Mouse (Mus musculus): Measurements from ENCODE around the gene Gm10570. TPM values are rescaled to one million over a fixed set of nuclear protein-coding genes. Genes with fewer than 3 reads are reported as not detected.

Gene Gm10570
- polyA plus RNA-seq, 1 experiment from 2014 or later: not detected

DNA sequence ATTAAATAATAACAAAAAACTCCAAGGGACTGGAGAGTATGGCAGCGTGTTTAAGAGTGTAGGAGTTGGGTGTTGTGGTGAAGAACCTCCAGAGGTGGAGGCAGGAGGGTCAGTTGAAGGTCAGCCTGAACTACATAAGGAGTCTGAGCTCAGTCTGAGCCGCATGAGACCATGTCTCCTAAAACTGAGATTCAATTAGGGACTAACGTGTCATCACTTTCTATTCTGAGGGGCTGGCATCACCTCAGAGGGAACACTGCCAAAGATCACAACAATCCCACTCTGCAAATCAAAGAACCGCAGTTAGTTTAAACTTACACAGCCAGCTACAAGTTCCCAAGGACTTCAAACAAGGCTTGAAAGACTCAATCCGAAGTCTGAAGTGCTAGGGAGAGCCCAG, 15.1 kb upstream of the Gm10570 start:
- no peaks in the 10 kb centered on the region for H3K9me3 ChIP-seq (ENCODE audit: control insufficient read depth, low read length)
- H3K27ac ChIP-seq: no peak overlapping the region
- no peaks in the 10 kb centered on the region for H3K27me3 ChIP-seq (ENCODE audit: control insufficient read depth, insufficient read depth, low read length)
- no peak overlapping the region for H3K9ac ChIP-seq
- DNase-seq (ENCODE audit: low spot score): no peak
- H3K4me3 ChIP-seq (replicated peaks; ENCODE audit: low read length): no peak overlapping the region
- WGBS: 85% methylated on average over 5 of the region's 5 CpGs
- peaks cover 82% of the 10 kb centered on the region for H3K36me3 ChIP-seq (replicated peaks; ENCODE audit: control insufficient read depth, insufficient read depth)
- ATAC-seq (ENCODE audit: low FRiP score): no peak
- no peaks in the 10 kb centered on the region for H3K4me1 ChIP-seq (replicated peaks; ENCODE audit: control insufficient read depth, insufficient read depth, low read length)
- no peak overlapping the region for H3K4me2 ChIP-seq (replicated peaks)

DNA sequence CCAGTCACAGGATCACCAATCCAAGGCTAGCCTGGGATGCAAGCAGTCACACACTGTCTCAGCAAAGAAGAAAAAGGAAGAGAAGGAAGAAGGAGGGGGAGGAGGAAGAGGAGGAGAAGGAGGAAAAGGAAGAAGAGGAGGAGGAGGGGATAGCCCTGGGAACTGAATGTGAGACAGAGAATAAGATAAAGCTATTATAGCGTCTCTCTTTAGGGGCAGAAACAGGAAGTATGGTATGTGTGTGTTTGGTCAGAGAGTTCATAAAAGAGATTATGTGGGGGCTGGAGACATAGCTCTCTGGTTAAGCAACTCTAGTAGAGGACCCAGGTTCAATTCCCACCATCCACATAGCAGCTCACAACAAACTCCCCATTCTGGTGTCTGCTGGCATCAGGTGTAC, 14.7 kb upstream of the Gm10570 start:
- Histone ChIP-seq H3K4me1 (replicated peaks; ENCODE audit: control insufficient read depth, insufficient read depth, low read length) (no peaks in the 10 kb centered on the region), H3K27me3 (ENCODE audit: control insufficient read depth, insufficient read depth, low read length) (no peaks in the 10 kb centered on the region), H3K36me3 (replicated peaks; ENCODE audit: control insufficient read depth, insufficient read depth) (peaks cover 79% of the 10 kb centered on the region), H3K9me3 (ENCODE audit: control insufficient read depth, low read length) (no peaks in the 10 kb centered on the region), H3K4me2 (replicated peaks) (no peak overlapping the region), H3K27ac (no peak overlapping the region), H3K9ac (no peak overlapping the region), H3K4me3 (replicated peaks; ENCODE audit: low read length) (no peak overlapping the region)
- no peak for DNase-seq (ENCODE audit: low spot score)
- ATAC-seq (ENCODE audit: low FRiP score): no peak
- WGBS: 100% methylated on average over 1 of the region's 1 CpGs

DNA sequence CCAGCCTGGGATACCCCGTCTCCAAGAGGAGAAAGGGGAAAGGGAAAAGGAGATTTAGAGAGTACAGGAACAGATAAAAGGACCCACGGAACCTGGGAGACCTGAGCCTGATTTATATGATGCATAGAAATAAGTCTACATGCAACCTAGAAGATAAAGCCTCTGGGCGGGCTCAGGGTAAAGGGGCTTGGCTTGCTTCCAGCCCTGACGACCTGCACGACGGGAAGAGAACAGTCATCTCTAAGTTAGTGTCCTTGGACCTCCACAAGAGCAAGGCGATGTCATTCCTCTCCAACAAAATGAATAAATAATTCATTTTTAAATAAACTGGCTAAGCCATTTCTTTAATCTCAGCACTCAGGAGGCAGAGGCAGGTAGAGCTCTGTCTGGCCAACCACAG, 14.1 kb upstream of the Gm10570 start:
- WGBS: 86% methylated on average over 7 of the region's 7 CpGs
- H3K4me2 ChIP-seq (replicated peaks): no peak overlapping the region
- H3K9me3 ChIP-seq (ENCODE audit: control insufficient read depth, low read length): no peaks in the 10 kb centered on the region
- H3K36me3 ChIP-seq (replicated peaks; ENCODE audit: control insufficient read depth, insufficient read depth): peaks cover 79% of the 10 kb centered on the region
- DNase-seq (ENCODE audit: low spot score) (no peak), ATAC-seq (ENCODE audit: low FRiP score) (no peak)
- H3K27ac ChIP-seq: no peak overlapping the region
- H3K27me3 ChIP-seq (ENCODE audit: control insufficient read depth, insufficient read depth, low read length): no peaks in the 10 kb centered on the region
- no peak overlapping the region for H3K9ac ChIP-seq
- H3K4me3 ChIP-seq (replicated peaks; ENCODE audit: low read length): no peak overlapping the region
- no peaks in the 10 kb centered on the region for H3K4me1 ChIP-seq (replicated peaks; ENCODE audit: control insufficient read depth, insufficient read depth, low read length)

DNA sequence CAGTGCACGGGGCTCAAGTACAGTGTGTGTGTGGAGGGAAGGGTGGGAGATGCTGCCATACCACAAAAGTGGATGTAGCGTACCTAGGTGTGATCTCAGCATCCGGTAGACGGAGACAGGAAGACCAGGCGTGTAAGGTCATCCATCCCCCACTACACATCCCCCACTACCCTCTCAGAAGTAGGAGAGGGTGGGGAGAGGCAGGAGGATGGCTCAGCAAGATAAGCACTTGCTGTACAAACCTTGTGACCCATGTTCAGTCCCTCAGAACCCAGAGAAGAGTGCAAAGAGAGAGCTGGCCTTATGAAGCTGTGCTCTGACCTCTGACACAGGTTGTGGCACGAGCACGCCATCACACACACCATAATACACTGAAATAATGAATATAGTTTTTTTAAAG, 13.2 kb upstream of the Gm10570 start:
- 93% methylated on average over 7 of the region's 7 CpGs for WGBS
- peaks cover 78% of the 10 kb centered on the region for H3K36me3 ChIP-seq (replicated peaks; ENCODE audit: control insufficient read depth, insufficient read depth)
- no peaks in the 10 kb centered on the region for H3K4me1 ChIP-seq (replicated peaks; ENCODE audit: control insufficient read depth, insufficient read depth, low read length)
- no peak overlapping the region for H3K4me2 ChIP-seq (replicated peaks)
- ATAC-seq (ENCODE audit: low FRiP score) (no peak), DNase-seq (ENCODE audit: low spot score) (no peak)
- no peak overlapping the region for H3K9ac ChIP-seq
- no peak overlapping the region for H3K27ac ChIP-seq
- no peaks in the 10 kb centered on the region for H3K27me3 ChIP-seq (ENCODE audit: control insufficient read depth, insufficient read depth, low read length)
- no peak overlapping the region for H3K4me3 ChIP-seq (replicated peaks; ENCODE audit: low read length)
- no peaks in the 10 kb centered on the region for H3K9me3 ChIP-seq (ENCODE audit: control insufficient read depth, low read length)

DNA sequence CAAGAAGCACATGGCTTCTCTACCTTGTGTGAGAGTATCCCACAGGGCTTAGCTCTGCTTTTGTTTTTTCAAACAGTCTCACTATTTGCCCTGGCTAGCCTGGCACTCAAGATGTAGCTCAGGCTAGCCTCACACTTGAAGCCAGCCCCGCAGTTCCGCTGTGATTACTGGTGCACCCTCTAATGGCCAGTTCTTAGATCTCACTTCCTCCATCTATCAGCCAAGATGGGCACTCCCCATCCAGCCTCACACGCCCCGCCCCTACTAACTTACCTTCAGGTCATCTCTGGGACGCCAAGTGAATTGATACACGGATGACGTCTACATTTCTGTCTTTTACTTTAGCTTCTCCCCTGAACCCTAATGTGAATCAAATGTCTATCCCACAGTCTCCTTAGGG, 11.1 kb upstream of the Gm10570 start:
- peaks cover 76% of the 10 kb centered on the region for H3K36me3 ChIP-seq (replicated peaks; ENCODE audit: control insufficient read depth, insufficient read depth)
- no peak overlapping the region for H3K9ac ChIP-seq
- H3K9me3 ChIP-seq (ENCODE audit: control insufficient read depth, low read length): no peaks in the 10 kb centered on the region
- no peak overlapping the region for H3K4me3 ChIP-seq (replicated peaks; ENCODE audit: low read length)
- no peaks in the 10 kb centered on the region for H3K4me1 ChIP-seq (replicated peaks; ENCODE audit: control insufficient read depth, insufficient read depth, low read length)
- 83% methylated on average over 7 of the region's 7 CpGs for WGBS
- no peak overlapping the region for H3K27ac ChIP-seq
- no peak for ATAC-seq (ENCODE audit: low FRiP score)
- no peak overlapping the region for H3K4me2 ChIP-seq (replicated peaks)
- H3K27me3 ChIP-seq (ENCODE audit: control insufficient read depth, insufficient read depth, low read length): no peaks in the 10 kb centered on the region
- no peak for DNase-seq (ENCODE audit: low spot score)

DNA sequence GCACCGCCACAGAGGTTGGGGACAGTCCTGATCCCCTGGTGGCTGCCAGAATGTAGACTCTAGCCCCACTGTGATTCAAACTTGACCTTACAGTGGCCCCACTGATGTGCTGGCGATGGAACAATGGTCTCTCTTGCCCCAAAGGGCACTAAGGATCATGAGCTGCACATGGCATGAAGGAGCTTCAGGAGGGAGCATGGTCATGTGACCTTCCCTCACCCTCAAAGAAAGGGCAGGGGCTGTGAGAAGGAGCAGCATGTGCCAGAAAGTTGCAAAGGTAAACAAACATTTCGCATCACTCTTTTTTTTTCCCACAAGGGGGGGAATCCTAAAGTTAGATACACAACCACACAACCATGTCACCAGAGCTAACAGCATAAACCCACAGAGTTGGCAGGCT, 9.6 kb upstream of the Gm10570 start:
- Histone ChIP-seq H3K4me1 (replicated peaks; ENCODE audit: control insufficient read depth, insufficient read depth, low read length) (no peaks in the 10 kb centered on the region), H3K27me3 (ENCODE audit: control insufficient read depth, insufficient read depth, low read length) (no peaks in the 10 kb centered on the region), H3K36me3 (replicated peaks; ENCODE audit: control insufficient read depth, insufficient read depth) (peaks cover 78% of the 10 kb centered on the region), H3K4me2 (replicated peaks) (no peak overlapping the region), H3K4me3 (replicated peaks; ENCODE audit: low read length) (no peak overlapping the region), H3K9me3 (ENCODE audit: control insufficient read depth, low read length) (no peaks in the 10 kb centered on the region), H3K9ac (no peak overlapping the region), H3K27ac (no peak overlapping the region)
- ATAC-seq (ENCODE audit: low FRiP score) (no peak), DNase-seq (ENCODE audit: low spot score) (no peak)
- WGBS: 62% methylated on average over 3 of the region's 3 CpGs

DNA sequence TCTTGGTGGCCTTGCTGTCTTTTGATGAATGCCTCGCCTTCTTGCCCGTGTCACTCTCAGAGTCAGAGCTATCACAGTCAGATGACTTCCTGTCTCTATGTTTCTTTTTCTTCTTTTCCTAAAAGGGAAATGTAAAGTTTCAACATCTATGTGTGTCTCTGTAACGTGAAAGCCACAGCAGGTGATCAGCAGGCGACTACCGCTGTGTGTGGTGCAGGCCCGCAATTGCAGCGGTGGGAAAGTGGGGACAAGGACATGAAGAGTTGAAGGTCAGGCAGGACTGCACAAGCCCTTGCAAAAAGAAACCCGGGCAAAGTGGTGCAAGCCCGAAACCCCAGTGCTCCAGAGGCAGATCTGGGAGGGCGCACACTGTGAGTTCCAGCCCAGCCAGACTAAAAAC, 8.2 kb upstream of the Gm10570 start:
- WGBS: 81% methylated on average over 10 of the region's 10 CpGs
- H3K27me3 ChIP-seq (ENCODE audit: control insufficient read depth, insufficient read depth, low read length): no peaks in the 10 kb centered on the region
- DNase-seq (ENCODE audit: low spot score) (no peak), ATAC-seq (ENCODE audit: low FRiP score) (no peak)
- peaks cover 71% of the 10 kb centered on the region for H3K36me3 ChIP-seq (replicated peaks; ENCODE audit: control insufficient read depth, insufficient read depth)
- no peaks in the 10 kb centered on the region for H3K4me1 ChIP-seq (replicated peaks; ENCODE audit: control insufficient read depth, insufficient read depth, low read length)
- H3K4me3 ChIP-seq (replicated peaks; ENCODE audit: low read length): no peak overlapping the region
- H3K9ac ChIP-seq: no peak overlapping the region
- H3K27ac ChIP-seq: no peak overlapping the region
- no peaks in the 10 kb centered on the region for H3K9me3 ChIP-seq (ENCODE audit: control insufficient read depth, low read length)
- no peak overlapping the region for H3K4me2 ChIP-seq (replicated peaks)

DNA sequence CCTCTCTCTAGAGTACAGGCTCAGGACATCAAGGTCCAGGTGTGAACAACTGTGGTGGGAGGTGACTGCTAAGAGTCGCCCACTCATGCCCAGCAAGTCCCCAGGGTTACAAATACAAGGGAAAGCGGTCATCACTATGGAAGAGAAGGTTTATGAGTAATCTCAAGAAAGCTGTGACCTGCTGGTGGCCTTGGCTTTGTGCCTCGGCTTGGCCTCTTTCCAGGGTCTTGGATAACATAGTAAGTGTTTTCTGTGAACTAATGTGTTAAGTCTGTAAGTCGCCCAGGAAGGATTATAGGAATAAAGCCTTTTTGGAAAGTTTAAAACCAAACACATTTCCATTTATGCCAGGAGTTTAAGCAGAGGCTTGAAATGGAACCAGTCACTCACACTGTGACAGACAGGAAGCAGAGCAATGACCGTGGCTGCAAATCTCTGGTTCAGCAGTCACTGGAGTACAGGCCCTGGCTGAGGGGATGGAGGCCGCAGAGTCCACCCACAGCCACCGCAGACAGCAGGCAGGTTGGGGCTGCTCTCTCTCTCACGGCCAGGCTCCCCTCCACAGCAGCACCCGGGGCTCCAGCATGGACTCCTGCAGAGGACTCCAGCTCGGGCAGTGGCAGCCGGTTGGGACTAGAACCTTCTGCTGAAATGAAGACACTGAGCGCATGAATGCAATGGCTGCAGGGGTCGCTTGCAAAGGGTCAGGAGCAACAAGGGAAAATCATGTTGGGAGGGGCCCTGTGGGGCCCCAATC, 7.5 kb upstream of the Gm10570 start:
- H3K4me2 ChIP-seq (replicated peaks): no peak overlapping the region
- H3K27ac ChIP-seq: no peak overlapping the region
- ATAC-seq (ENCODE audit: low FRiP score) (no peak), DNase-seq (ENCODE audit: low spot score) (no peak)
- no peak overlapping the region for H3K4me3 ChIP-seq (replicated peaks; ENCODE audit: low read length)
- no peaks in the 10 kb centered on the region for H3K4me1 ChIP-seq (replicated peaks; ENCODE audit: control insufficient read depth, insufficient read depth, low read length)
- no peaks in the 10 kb centered on the region for H3K27me3 ChIP-seq (ENCODE audit: control insufficient read depth, insufficient read depth, low read length)
- H3K36me3 ChIP-seq (replicated peaks; ENCODE audit: control insufficient read depth, insufficient read depth): peaks cover 67% of the 10 kb centered on the region
- H3K9me3 ChIP-seq (ENCODE audit: control insufficient read depth, low read length): no peaks in the 10 kb centered on the region
- no peak overlapping the region for H3K9ac ChIP-seq
- 77% methylated on average over 13 of the region's 13 CpGs for WGBS

DNA sequence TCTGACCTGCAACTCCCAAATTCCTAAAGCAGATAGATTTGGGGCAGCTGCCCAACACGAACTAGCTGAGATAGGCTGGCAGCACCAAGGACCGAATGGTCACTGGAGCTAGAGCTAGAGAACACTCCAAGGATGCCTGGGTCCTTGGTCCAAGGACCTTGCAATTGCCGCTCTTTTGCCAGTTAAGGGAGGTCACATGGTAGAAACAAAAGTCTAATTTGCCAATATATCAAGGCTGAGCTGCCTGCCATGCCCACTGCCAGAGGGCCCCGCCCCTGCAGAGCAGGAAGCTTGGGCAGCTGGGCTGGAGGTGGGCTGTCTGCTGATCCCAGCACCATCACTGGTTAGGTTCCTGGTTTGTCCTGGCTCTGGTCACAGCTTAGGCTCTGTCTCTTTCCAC, 5.1 kb upstream of the Gm10570 start:
- no peak overlapping the region for H3K4me3 ChIP-seq (replicated peaks; ENCODE audit: low read length)
- peaks cover 7% of the 10 kb centered on the region for H3K4me1 ChIP-seq (replicated peaks; ENCODE audit: control insufficient read depth, insufficient read depth, low read length)
- WGBS: 89% methylated on average over 4 of the region's 4 CpGs
- H3K9me3 ChIP-seq (ENCODE audit: control insufficient read depth, low read length): no peaks in the 10 kb centered on the region
- H3K27me3 ChIP-seq (ENCODE audit: control insufficient read depth, insufficient read depth, low read length): no peaks in the 10 kb centered on the region
- no peak overlapping the region for H3K4me2 ChIP-seq (replicated peaks)
- no peak overlapping the region for H3K27ac ChIP-seq
- no peak for ATAC-seq (ENCODE audit: low FRiP score)
- H3K36me3 ChIP-seq (replicated peaks; ENCODE audit: control insufficient read depth, insufficient read depth): peaks cover 56% of the 10 kb centered on the region
- H3K9ac ChIP-seq: no peak overlapping the region
- DNase-seq (ENCODE audit: low spot score): no peak

DNA sequence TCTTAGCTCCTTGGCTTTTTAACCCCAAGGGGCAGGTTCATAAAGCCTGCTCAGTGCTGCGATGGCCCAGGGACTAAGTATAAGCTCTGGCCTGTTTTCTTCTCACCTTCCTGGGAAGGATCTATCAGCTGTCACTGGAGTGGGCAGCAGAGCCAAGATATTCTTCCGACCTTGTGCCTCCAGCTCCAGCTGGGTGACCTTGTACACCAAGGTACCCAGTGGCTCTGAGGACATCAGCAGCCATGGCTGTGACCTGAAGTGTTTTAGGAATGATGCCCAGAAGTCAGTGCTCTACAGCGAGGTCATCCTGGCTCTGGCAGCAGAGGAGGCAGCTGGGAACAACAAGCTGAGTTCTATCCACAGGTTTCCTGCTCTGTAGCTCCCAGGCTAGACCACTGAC, 4.1 kb upstream of the Gm10570 start:
- 91% methylated on average over 3 of the region's 3 CpGs for WGBS
- H3K27me3 ChIP-seq (ENCODE audit: control insufficient read depth, insufficient read depth, low read length): peaks cover under 1% of the 10 kb centered on the region; the same call in 1 of the 2 replicates
- H3K27ac ChIP-seq: no peak overlapping the region

More for the DNA sequence above, 4.1 kb upstream of the Gm10570 start:
- H3K9ac ChIP-seq: no peak overlapping the region
- no peak overlapping the region for H3K4me2 ChIP-seq (replicated peaks)
- peaks cover 10% of the 10 kb centered on the region for H3K4me1 ChIP-seq (replicated peaks; ENCODE audit: control insufficient read depth, insufficient read depth, low read length)
- H3K36me3 ChIP-seq (replicated peaks; ENCODE audit: control insufficient read depth, insufficient read depth): peaks cover 48% of the 10 kb centered on the region
- no peak overlapping the region for H3K4me3 ChIP-seq (replicated peaks; ENCODE audit: low read length)
- DNase-seq (ENCODE audit: low spot score) (no peak), ATAC-seq (ENCODE audit: low FRiP score) (no peak)
- H3K9me3 ChIP-seq (ENCODE audit: control insufficient read depth, low read length): no peaks in the 10 kb centered on the region

Data from hindbrain, embryonic 14.5 days (tissue).